Mouse (Mus musculus): ENCODE measurements around the gene Cdyl2.

The Cdyl2 gene

DNA sequence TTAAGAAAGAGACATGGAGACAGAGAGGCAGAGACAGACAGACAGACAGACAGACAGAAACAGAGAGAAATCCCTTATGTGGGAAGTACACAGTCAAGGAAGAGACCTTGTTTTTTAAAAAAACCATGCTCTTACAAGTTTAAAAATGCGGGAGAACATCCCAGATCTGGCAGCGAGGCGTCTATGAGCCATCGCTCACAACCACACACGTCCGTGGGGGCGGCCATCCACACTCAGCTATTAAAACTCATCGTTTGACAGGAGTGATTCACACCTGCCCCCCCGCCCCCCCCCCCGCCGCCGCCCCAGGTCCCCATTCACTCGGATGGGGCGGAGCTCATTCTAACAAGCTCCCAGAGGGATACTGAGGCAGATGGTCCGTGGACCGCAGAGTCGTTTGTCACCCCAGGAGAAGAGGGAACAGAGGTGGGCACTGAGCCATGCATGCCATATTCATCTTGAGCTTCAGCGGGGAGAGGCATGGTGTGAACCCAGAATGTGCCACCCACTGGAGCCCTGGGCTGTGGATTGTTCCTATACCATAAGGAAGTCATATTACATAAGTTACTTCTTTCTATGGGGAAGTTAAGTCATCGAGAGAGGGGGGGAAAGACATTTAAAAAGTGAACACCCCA, 113.0 kb downstream of the Cdyl2 start:
- no peak for DNase-seq

DNA sequence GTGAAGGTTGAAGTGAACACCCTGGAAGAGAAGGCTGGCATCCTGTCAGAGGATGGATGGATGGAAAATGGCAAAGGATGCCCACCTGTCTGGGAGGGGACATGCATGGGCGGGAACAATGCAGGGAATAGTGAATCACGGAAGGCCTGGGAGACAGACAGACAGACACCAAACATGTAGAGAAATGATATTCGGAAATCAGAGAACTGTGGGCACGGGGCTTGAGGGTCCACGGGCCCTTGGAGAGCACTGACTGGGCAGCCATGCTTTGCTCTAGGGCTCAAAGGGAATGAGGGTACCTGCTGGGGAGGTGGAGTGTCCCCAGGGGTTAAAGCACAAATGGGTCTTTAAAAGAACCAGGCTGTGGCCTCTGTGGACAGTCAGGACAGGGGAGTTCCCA, 113.6 kb downstream of the Cdyl2 start:
- no peak for DNase-seq

DNA sequence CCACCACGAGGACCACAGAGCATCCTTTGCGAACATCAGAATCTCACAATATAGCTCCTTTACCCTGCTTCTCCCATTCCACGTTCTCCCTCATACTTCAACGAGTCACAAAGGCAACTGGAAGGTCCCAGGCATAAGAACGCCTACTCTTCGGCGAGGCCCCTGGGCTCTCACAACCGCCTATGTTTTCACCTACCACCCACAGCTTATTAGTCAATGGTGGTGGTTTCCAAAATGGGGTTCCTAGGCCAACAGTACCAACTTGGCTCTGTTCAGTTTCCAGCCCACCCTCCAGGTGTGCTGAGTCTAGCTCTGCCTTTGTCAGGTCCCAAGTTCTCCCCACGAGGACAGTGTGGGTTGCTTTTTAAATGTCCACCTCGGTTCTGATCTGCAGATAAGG, 114.0 kb downstream of the Cdyl2 start:
- DNase-seq, result no peak

- no peak for DNase-seq
Observed at GRCm38 (mm10) chr8:116617891-116618290, 114.9 kb downstream of the Cdyl2 start.

DNA sequence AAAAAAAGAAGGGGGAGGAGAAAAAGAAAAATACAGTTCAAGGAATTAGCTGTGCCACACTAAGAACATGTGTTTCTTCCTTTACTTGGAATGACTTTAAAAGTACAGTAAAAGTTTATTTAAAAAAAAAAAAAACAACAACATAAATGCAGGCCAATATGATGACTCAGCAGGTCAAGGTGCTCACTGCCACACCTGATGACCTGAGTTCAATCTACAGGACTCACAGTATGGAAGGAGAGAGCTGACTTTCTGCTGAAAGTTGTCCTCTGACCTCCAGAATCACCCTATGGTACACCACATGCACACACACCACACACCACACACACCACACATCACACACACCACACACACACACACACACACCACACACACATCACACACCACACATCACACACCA, 116.4 kb downstream of the Cdyl2 start:
- DNase-seq, result no peak

DNA sequence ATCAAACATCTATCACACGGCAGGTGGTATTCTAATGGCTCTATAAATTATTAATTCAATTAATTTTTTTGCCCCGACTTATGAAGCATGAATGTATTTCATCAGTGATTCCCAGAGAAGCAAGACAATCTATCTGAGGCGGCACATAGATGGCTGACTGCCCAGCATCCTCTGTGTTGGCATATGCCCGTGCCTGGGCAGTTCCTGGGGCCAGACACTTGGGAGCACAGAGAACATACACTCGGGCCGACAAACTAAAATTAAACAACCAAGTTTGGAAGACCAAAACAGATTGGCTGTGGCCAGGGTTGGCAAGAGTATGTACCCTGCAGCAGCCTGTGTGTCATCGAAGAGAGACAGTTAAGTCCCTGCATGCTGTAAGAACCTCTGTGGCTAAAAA, 117.9 kb downstream of the Cdyl2 start:
- DNase-seq, result no peak

DNA sequence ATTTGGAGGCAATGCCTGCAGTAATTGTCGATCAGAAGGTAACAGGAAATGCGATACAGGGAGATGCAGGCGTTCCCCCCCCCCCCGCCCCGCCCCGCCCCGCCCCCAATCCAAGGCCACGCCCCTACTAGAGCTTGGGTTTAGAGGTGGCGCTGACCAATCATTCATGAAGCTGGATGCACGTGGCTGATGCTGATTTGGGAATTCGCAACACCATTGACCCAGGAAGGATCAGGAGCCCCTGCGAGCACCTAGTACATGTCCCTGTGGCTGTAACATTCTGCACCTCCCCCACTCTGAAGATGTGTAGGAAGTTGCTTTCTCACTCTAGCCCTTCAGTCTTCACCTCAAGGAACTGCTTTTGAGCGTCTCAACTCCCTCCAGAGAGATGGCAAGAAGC, 126.6 kb downstream of the Cdyl2 start:
- no peak for DNase-seq

GRCm38 (mm10) chr8:116602806-116603205, 130.0 kb downstream of the Cdyl2 start:
- no peak for DNase-seq

DNA sequence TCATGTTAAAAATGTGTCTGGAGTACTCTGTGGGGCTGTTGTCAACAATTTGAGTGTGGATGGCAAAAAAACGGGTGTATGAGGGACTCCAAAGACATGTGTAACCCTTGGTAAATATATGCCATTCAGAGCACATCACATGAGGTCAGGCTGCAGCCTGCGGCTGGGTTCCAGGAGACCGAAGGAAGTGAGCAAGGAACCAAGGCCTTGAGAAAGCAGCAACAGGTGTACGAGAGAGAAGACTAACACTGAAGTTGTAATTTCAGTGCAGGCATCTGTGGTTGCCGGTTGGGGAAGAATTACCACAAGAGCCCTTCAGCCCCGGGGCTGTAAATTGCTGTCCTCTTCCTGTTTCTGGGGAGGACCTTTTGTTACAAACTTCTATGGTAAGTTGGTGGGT, 133.1 kb downstream of the Cdyl2 start:
- DNase-seq, result peak in 1 of 2 experiments; percentile 63

DNA sequence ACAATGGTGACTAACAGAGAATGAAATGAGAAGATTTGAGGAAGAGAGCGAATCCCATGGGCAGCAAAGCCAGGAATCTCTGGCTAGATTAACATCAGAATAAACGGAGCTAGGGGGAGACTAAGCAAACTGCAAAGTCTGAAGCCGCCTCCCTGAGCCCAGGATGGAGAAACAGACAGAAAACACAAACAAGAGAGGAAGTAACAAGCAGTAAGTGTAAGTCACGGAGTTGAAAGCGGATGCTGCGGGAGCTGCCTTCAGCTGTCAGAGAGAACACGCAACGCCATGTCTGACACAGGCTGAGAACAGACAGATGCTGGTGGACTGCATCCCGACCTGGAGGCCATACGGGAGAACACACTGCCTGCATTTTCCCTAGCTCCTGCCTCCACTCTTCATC, 141.6 kb downstream of the Cdyl2 start:
- DNase-seq, result peak in 1 of 2 experiments; percentile 25

DNA sequence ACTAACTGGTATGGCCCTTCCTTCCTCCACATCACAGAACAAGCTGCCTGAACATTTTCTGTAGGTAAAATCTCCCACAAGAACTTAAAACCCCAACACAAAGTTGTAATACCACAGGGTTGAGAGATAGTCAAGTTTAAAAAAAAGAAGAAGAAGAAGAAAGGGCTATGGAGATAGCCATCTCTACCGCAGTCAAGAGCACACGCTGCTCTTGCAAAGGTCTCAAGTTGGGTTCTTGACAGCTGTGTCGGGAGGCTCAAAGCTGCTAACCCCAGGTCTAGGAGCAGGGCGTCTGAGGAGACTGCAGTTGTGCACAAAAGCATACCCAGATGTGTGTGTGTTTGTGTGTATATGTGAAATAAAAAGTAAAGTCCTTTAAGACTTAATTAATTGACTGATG, 142.2 kb downstream of the Cdyl2 start:
- DNase-seq, result peak; percentile 42 to 65

GRCm38 (mm10) chr8:116590106-116590505, 142.7 kb downstream of the Cdyl2 start:
- DNase-seq, result peak; percentile 63 to 75

DNA sequence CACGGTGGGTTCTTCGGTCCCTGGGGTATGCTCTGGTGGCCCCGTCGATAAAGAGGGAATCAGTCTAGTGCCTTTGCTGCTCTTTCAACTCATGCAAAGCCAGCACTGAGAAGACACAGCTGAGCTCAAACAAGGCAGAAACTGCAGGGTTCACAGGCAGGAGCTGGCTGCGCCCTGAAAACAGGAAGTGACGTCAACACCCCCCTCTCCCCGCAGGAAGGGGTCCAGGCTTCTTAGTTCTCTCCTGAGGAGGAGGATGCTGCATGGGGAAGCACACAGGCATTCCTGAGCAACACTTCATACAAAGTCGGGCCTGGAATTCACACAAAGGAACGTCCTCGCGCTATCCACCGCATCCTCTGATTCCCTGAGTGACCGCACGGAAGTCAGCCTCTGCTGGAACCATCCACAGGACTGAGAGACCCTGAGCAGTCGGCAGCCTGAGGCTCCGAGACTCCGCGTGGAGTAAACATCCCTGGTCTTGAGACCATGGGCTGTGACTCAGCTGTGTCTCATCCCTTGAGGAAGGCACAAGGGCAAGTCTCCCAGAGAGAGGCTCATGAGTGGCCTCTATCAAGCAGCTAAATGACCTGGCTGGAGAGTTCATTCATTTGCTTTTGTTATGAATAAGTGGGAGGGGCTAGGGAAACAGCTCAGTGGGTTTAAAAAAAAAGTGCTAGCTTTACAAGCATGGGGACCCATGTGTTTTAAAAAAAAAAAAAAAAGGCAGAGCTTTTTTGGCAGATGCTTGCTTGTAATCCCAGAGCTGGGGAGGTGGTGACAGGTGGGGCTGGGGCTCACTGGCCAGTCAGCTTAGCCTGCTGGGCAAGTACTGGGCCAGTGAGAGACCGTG, 144.9 kb downstream of the Cdyl2 start:
- DNase-seq, result peak; percentile 74 to 86

DNA sequence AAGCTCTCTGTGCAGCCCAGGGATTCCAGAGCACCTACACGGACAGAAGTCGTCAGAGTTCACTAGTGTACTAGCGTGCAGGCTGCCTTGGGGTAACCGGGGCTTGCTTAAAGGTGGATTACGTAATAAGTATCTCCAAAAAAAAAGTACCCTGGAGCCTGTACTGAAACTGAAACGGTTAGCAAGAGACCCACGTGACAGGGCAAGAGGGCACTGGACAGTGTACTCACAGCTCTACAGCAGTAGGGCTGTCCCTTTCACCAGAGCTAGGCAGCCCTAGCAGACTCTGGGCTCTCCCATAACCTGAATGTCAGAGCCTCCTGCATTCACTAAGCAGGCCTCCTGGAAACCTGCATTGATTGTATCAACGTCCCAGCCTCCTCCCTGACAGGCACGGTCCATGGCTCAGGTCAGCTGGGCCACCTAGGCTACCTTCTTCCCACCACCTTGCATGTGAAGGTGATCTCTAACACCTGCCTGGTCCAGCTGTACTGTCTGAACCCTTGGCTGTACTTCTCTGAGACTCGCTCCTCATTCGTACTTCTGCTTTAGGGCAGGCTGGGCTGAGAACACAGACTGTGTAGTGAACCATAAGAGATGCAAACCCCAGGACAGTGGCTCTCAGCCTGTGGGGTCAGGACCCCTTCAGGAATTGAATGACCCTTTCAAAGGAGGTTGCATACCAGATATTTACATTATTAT, 151.3 kb downstream of the Cdyl2 start:
- no peak for DNase-seq

GRCm38 (mm10) chr8:116576732-116577131, 156.1 kb downstream of the Cdyl2 start:
- DNase-seq, result no peak

DNA sequence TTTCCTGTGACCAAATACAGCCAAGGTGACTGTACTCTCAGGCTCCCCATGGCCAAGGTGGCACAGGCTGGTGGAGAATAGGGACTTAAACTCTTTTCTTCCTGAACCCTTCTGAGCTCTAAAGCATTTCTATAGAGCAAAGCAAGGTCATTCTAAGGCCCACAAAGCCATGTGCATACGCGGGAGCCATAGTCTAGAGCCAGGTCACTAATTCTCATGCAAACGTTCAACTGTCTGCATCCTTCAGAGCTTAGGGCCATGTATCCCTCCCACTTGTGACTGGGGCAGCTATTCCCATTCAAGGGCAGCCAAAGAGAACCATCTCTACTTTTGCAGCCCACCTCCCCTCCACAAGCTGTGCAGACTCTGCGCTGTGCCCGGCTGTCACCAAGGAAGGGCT, 159.7 kb downstream of the Cdyl2 start:
- DNase-seq, result no peak

- DNase-seq, result no peak
Observed at GRCm38 (mm10) chr8:116552778-116553177, 180.0 kb downstream of the Cdyl2 start.

- no peak for DNase-seq
Observed at GRCm38 (mm10) chr8:116552255-116552654, 180.5 kb downstream of the Cdyl2 start.

- DNase-seq, result no peak
Observed at GRCm38 (mm10) chr8:116543366-116543765, 189.4 kb downstream of the Cdyl2 start.

- no peak for DNase-seq
Observed at GRCm38 (mm10) chr8:116542842-116543241, 189.9 kb downstream of the Cdyl2 start.

GRCm38 (mm10) chr8:116540136-116540535, 192.7 kb downstream of the Cdyl2 start:
- DNase-seq, result no peak

- no peak for DNase-seq
Observed at GRCm38 (mm10) chr8:116538763-116539162, 194.0 kb downstream of the Cdyl2 start.

DNA sequence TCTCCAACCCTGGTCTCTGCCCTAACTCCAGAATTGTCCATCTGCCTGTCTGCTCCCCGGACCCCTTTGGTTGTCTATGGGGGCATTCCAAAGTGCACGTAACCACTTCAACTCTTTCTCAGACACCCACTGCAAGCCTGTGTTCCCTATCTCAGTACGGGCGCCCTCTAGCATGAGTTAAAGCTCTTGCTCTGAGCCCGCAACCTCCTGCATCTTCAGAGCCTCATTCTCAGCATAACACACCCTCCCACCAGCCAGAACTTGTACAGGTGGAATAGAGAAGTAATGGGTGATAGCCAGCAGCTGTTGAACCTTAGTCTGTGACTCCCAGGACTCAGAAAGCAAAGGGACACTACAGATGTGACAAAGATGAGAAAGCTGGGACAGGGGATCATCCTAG, 196.0 kb downstream of the Cdyl2 start:
- no peak for DNase-seq

GRCm38 (mm10) chr8:116533081-116533480, 199.7 kb downstream of the Cdyl2 start:
- DNase-seq, result no peak
